Mouse (Mus musculus) lung, adult 2 months (tissue): ENCODE data around the gene Fam57a. TPM values are rescaled to one million over a fixed set of nuclear protein-coding genes. Genes with fewer than 3 reads are reported as not detected.

Experiments
- DNase-seq: peaks from one replicate; pipeline ENCODE4 v3.0.0; 2022
- H3K4me1 ChIP-seq: fragments of 200-500 bp; 2 replicates; pipeline ENCODE4 v1.6.1; 2011; ENCODE audit warnings: low read length; ENCODE audit not compliant: control insufficient read depth, insufficient read depth
- H3K4me3 ChIP-seq: fragments of 200-500 bp; replicated peaks from 2 replicates; pipeline ENCODE3; 2011; ENCODE audit warnings: low read depth, mild to moderate bottlenecking, control low read depth, low read length; ENCODE audit errors: extremely low read depth
- CTCF ChIP-seq: fragments of 200-500 bp; IDR thresholded peaks from 2 replicates; pipeline ENCODE4 v1.5.1; 2011; ENCODE audit warnings: mild to moderate bottlenecking, low read length, control low read depth; ENCODE audit not compliant: insufficient read depth
- POLR2A ChIP-seq: fragments of 200-500 bp; IDR thresholded peaks from 2 replicates; pipeline ENCODE4 v1.6.1; 2011; ENCODE audit warnings: low read depth, mild to moderate bottlenecking, control low read depth, low read length, borderline replicate concordance; ENCODE audit errors: extremely low read depth
- WGBS: fragments of 180-500 bp; shearing (Covaris S2); methylation state at CpG from one replicate; pipeline ENCODE4 v1.1.7; 2018; 5-methylcytosine and 5-hydroxymethylcytosine counted together
- polyA plus RNA-seq: library from polyadenylated mRNA; depleted of rRNA; stranded (reverse); fragments of >200 nt; gene quantifications from 2 replicates; pipeline ENCODE4 v1.2.3, GENCODE M21; 2012; rRNA removed

The Fam57a gene
- 26.3 and 115 TPM in 2 replicates for polyA plus RNA-seq

- DNase-seq, result peak; percentile 90
- TF ChIP-seq POLR2A (peak; percentile 68; the same call in 1 of the 2 replicates), CTCF (no peak)
These were observed at the start of gene Fam57a, which contains the start of gene Vps53 for GRCm38 (mm10) chr11:76179495-76180145. Gene Fam57a, plus strand, starts transcription at chr11:76179671. Gene Vps53, minus strand, starts transcription at chr11:76179647.

DNA sequence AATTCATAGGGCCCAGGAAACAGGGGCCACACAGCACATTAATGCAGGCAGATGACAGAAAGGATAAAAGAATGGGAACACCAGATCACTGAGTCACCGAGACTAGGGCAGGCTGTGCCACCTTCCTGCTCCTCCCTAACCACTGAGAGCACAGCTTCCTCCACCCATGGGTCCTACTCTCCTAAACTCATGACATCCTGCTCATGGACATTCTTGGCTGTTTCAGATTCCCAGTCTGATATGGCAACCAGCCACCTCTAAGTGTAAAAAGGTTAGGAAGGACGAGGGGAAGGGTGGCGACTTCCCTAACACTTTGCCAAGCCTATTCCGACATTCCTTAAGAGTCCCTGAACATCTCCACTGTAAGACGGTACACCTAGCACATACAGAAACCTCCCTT, 48.6 kb upstream of the Fam57a start:
- H3K4me3 ChIP-seq, result no peak overlapping the region
- 42% methylated on average over 5 of the region's 5 CpGs for WGBS
- TF ChIP-seq CTCF (no peak), POLR2A (no peak)
- peak; percentile 25 for DNase-seq
- no peaks in the 10 kb centered on the region; the same call in none of the 2 replicates for H3K4me1 ChIP-seq

More at GRCm38 (mm10) chr11:76179495-76180145, at the start of gene Fam57a, which contains the start of gene Vps53:
- under 1% methylated on average over 37 of the region's 37 CpGs for WGBS
- Histone ChIP-seq H3K4me3 (peak within 1 kb of the TSS; percentile 75), H3K4me1 (peaks cover 6% of the 10 kb centered on the region; the same call in 1 of the 2 replicates)

- WGBS, result 78% methylated on average over 7 of the region's 7 CpGs
- H3K4me3 ChIP-seq, result no peak overlapping the region
- TF ChIP-seq CTCF (no peak), POLR2A (no peak)
These were observed 43.6 kb upstream of the Fam57a start for GRCm38 (mm10) chr11:76135641-76136437.

GRCm38 (mm10) chr11:76137996-76138395, 41.5 kb upstream of the Fam57a start:
- 73% methylated on average over 3 of the region's 3 CpGs for WGBS
- no peaks in the 10 kb centered on the region; the same call in 1 of the 2 replicates for H3K4me1 ChIP-seq
- no peak for DNase-seq
- no peak overlapping the region for H3K4me3 ChIP-seq
- no peak for TF ChIP-seq CTCF
- TF ChIP-seq POLR2A, result no peak

More at GRCm38 (mm10) chr11:76135641-76136437, 43.6 kb upstream of the Fam57a start:
- DNase-seq, result no peak
- no peaks in the 10 kb centered on the region; the same call in none of the 2 replicates for H3K4me1 ChIP-seq

- no peak overlapping the region for H3K4me3 ChIP-seq
- 91% methylated on average over 8 of the region's 8 CpGs for WGBS
- H3K4me1 ChIP-seq, result peaks cover 14% of the 10 kb centered on the region
- TF ChIP-seq POLR2A (no peak), CTCF (no peak)
- no peak for DNase-seq
These were observed 35.1 kb upstream of the Fam57a start for GRCm38 (mm10) chr11:76144386-76144785.

DNA sequence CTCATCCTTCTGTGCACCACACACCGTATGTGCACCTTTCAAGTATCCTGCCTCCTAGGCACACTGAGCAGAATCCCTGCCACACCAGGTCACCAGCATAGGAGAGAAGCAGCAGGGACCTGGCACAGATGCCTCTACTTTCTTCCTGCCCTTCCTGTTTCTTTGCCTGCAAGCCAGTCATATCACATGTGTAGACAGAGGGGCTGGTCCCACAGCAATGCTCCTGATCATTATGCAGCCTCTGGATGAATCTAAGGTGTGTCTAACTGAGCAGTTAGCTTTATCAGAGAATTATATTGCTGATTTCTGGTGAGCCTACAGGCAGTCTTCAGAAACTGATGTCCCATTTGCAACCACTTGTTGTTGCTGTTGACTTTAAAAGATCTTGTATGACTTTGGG, 34.3 kb upstream of the Fam57a start:
- 91% methylated on average over 1 of the region's 1 CpGs for WGBS
- DNase-seq, result no peak
- TF ChIP-seq POLR2A, result no peak
- TF ChIP-seq CTCF, result no peak
- H3K4me1 ChIP-seq, result peaks cover 14% of the 10 kb centered on the region
- H3K4me3 ChIP-seq, result no peak overlapping the region

GRCm38 (mm10) chr11:76146187-76147010, 33.1 kb upstream of the Fam57a start:
- H3K4me1 ChIP-seq, result peaks cover 16% of the 10 kb centered on the region
- TF ChIP-seq POLR2A, result no peak
- no peak for TF ChIP-seq CTCF
- no peak for DNase-seq
- no peak overlapping the region for H3K4me3 ChIP-seq
- WGBS, result 58% methylated on average over 8 of the region's 8 CpGs

- H3K4me1 ChIP-seq, result peaks cover 16% of the 10 kb centered on the region
- no peak for DNase-seq
- H3K4me3 ChIP-seq, result no peak overlapping the region
- 31% methylated on average over 8 of the region's 8 CpGs for WGBS
- TF ChIP-seq POLR2A (no peak), CTCF (no peak)
These were observed 31.1 kb upstream of the Fam57a start for GRCm38 (mm10) chr11:76148055-76149008.
